Comparison of ENCODE assay signal across 18 mouse cellular contexts in genomic region chr11:7109131-7109530, GRCm38 (mm10). TPM values are rescaled to one million over a fixed set of nuclear protein-coding genes. Genes with fewer than 3 reads are reported as not detected.
DNase-seq lines count a peak whose midpoint lies in the region; TF ChIP-seq lines count a peak whose summit lies in the region.
"Had no signal": no experiment of that assay in that cellular context is flagged by ENCODE, and none has a peak within 500 bp of the region (broad histone marks: within the 10 kb centered on the region; RNA-seq: fewer than 3 reads in every experiment).

No protein-coding gene starts in this region.

- TF ChIP-seq CTCF in thymus, adult 2 months (IDR thresholded peaks at IDR 0.05; ENCODE audit: borderline replicate concordance, control insufficient read depth, extremely low read depth, insufficient read depth, low read length, poor library complexity) = no peak

- TF ChIP-seq POLR2A in thymus, adult 2 months (IDR thresholded peaks at IDR 0.05; ENCODE audit: control insufficient read depth, extremely low read depth, insufficient read depth, low read length, poor library complexity) = no peak

- WGBS in thymus, adult 2 months = 90% methylated on average over 4 of the region's 4 CpGs

- H3K27me3 ChIP-seq in thymus, adult 2 months (ENCODE audit: control insufficient read depth, insufficient read depth, low read length) = no peaks in the 10 kb centered on the region
- H3K27me3 ChIP-seq: embryonic facial prominence, embryonic 13.5 days; limb, embryonic 12.5 days; liver, embryonic 13.5 days; lung, embryonic 15.5 days; neural tube, embryonic 12.5 days had no signal

- peak; percentile 12 for DNase-seq in gastrocnemius, postnatal 25 days
- DNase-seq in gastrocnemius, adult 18-20 months (ENCODE audit: low spot score) = no peak
- peak; percentile 47 for DNase-seq in adrenal gland, postnatal 10 days
- peak; percentile 68 for DNase-seq in cerebellum, adult 9-10 months
- DNase-seq in skeletal muscle tissue, adult 2 months (ENCODE audit: low read depth, low spot score) = peak; percentile 13
- no peak for DNase-seq in urinary bladder, adult 18-20 months (ENCODE audit: low spot score in 2 of 2)
- no peak for DNase-seq in thymus, adult 2 months
- DNase-seq: kidney, adult 11 months; liver, embryonic 13.5 days had no signal

- H3K4me3 ChIP-seq in thymus, adult 2 months (ENCODE audit: control insufficient read depth, insufficient read depth, low read length) = no peak overlapping the region
- H3K4me3 ChIP-seq: embryonic facial prominence, embryonic 13.5 days; limb, embryonic 12.5 days; liver, embryonic 13.5 days; lung, embryonic 15.5 days; neural tube, embryonic 12.5 days had no signal

- no peaks in the 10 kb centered on the region for H3K4me1 ChIP-seq in thymus, adult 2 months (replicated peaks; ENCODE audit: control insufficient read depth, insufficient read depth, low read length)
- H3K4me1 ChIP-seq: limb, embryonic 12.5 days; liver, embryonic 13.5 days; lung, embryonic 15.5 days; neural tube, embryonic 12.5 days had no signal

- no peak overlapping the region for H3K27ac ChIP-seq in thymus, adult 2 months (ENCODE audit: control insufficient read depth, insufficient read depth, low read length)
- H3K27ac ChIP-seq: embryonic facial prominence, embryonic 13.5 days; hindbrain, postnatal 0 days; kidney, postnatal 0 days; limb, embryonic 12.5 days; liver, embryonic 13.5 days; lung, embryonic 15.5 days; macrophage; neural tube, embryonic 12.5 days had no signal

- no peaks in the 10 kb centered on the region for H3K36me3 ChIP-seq in thymus, adult 2 months (ENCODE audit: control insufficient read depth, insufficient read depth, low read length)
- H3K36me3 ChIP-seq: embryonic facial prominence, embryonic 13.5 days; limb, embryonic 12.5 days; liver, embryonic 13.5 days; lung, embryonic 15.5 days had no signal

RNA-seq across cellular contexts. Expression of gene Adcy1, which starts 45.8 kb away (rescaled TPM):
- total RNA-seq in gastrocnemius, postnatal 25 days (2021) = 1 to 10 TPM; 1.2 to 1.6 TPM
- under 1 TPM; 0.48 to 0.59 TPM for total RNA-seq in gastrocnemius, adult 18-20 months (2021)
- total RNA-seq in adrenal gland, postnatal 10 days (2021) = 1 to 10 TPM; 3.3 to 4.4 TPM
- 1.5 and 2.3 TPM in 2 replicates for polyA plus RNA-seq in thymus, adult 2 months (2012; rRNA removed)
- total RNA-seq: hematopoietic stem cell, adult 5-6 weeks; monocyte, adult 5-6 weeks had no signal
- polyA plus RNA-seq: macrophage had no signal

Comparison
In these comparisons a context has a peak if more than half of its experiments do, and no peak if none do; other contexts are left out.
1. DNase-seq: peak in gastrocnemius, postnatal 25 days (single experiment), adrenal gland, postnatal 10 days (single experiment), cerebellum, adult 9-10 months (single experiment) and skeletal muscle tissue, adult 2 months (single experiment); none in gastrocnemius, adult 18-20 months (single experiment), urinary bladder, adult 18-20 months (0 of 2) and thymus, adult 2 months (single experiment).